In the genomic region with DNA sequence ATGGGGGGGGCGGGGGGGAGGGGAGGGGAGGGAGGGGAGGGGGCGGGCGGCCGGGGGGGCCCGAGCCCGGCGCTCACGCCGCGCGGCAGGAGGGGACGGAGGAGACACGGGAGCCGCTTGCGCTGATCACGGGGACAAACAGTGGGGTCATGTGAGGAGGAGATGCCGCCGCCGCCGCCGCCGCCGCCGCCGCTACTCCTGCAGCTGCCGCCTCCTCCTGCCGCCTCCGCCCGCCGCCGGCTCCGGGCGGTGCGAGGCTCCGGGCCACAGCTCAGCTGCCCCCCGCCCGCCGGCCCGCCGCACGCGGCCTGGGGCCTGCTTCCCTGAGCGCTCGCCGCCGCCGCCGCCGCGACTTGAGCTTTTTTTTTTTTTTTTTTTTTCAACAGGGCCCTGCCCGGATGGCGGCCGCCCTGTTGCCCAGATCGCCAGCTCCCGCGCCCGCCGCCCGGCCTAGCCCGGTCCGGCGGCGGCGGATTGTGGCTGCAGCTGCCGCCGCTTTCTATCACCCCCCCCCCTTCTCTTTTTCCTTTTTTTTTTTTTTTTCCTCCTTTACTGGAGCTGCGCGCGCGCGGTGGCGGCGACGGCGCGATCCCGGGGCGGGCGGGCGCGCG, we compare ENCODE assay signal across 8 mouse cellular contexts. TPM values are rescaled to one million over a fixed set of nuclear protein-coding genes. Genes with fewer than 3 reads are reported as not detected.
DNase-seq lines count a peak whose midpoint lies in the region; ATAC-seq and TF ChIP-seq lines count a peak whose summit lies in the region.

A gene (minus strand): TSS at position 48 of the 611 bp plus-strand sequence.

- peak within 1 kb of the TSS; percentile 81 for H3K4me2 ChIP-seq in intestine, embryonic 15.5 days (replicated peaks)
- peak within 1 kb of the TSS; percentile 91 for H3K4me2 ChIP-seq in limb, embryonic 11.5 days (ENCODE audit: low read depth, severe bottlenecking)
- H3K4me2 ChIP-seq in midbrain, embryonic 13.5 days (replicated peaks) = peak within 1 kb of the TSS; percentile 74

- H3K9ac ChIP-seq in intestine, embryonic 15.5 days = peak within 1 kb of the TSS; percentile 99
- peak within 1 kb of the TSS; percentile 96 for H3K9ac ChIP-seq in limb, embryonic 11.5 days (ENCODE audit: low read length)
- H3K9ac ChIP-seq in midbrain, embryonic 13.5 days (replicated peaks) = peak within 1 kb of the TSS; percentile 98

- no peaks in the 10 kb centered on the region for H3K9me3 ChIP-seq in intestine, embryonic 15.5 days
- no peaks in the 10 kb centered on the region; the same call in 1 of the 2 replicates for H3K9me3 ChIP-seq in limb, embryonic 11.5 days (ENCODE audit: control insufficient read depth, low read length)
- no peaks in the 10 kb centered on the region for H3K9me3 ChIP-seq in midbrain, embryonic 13.5 days

- no peaks in the 10 kb centered on the region for H3K27me3 ChIP-seq in intestine, embryonic 15.5 days (replicated peaks)
- no peaks in the 10 kb centered on the region for H3K27me3 ChIP-seq in limb, embryonic 11.5 days (ENCODE audit: control insufficient read depth, insufficient read depth, low read length)
- no peaks in the 10 kb centered on the region for H3K27me3 ChIP-seq in midbrain, embryonic 13.5 days
- no peaks in the 10 kb centered on the region for H3K27me3 ChIP-seq in spleen, adult 2 months (ENCODE audit: control insufficient read depth, insufficient read depth, low read length)

- no peak for TF ChIP-seq CTCF in spleen, adult 2 months (IDR thresholded peaks at IDR 0.05; ENCODE audit: extremely low read depth, insufficient read depth, insufficient read length, insufficient replicate concordance)

- peak; percentile 80 for DNase-seq in layer of hippocampus, adult 11-12 months (ENCODE audit: low spot score)
- DNase-seq in layer of hippocampus, adult 9-10 months (ENCODE audit: low spot score) = no peak
- peak; percentile 87 for DNase-seq in embryo, embryonic 11 days
- DNase-seq in gastrocnemius, postnatal 36 days = peak; percentile 68 to 74
- peak; percentile 82 for DNase-seq in limb, embryonic 11.5 days (ENCODE audit: low spot score)
- DNase-seq in spleen, adult 2 months (ENCODE audit: low read depth in 1 of 2, low spot score in 2 of 2) = peak; percentile 54 to 77

- TF ChIP-seq POLR2A in spleen, adult 2 months (IDR thresholded peaks at IDR 0.05; ENCODE audit: low read depth, low read length) = no peak

- H3K27ac ChIP-seq in intestine, embryonic 15.5 days = peak within 1 kb of the TSS; percentile 99
- H3K27ac ChIP-seq in limb, embryonic 11.5 days (replicated peaks; ENCODE audit: low read depth, low read length) = peak within 1 kb of the TSS; percentile 97
- peak within 1 kb of the TSS; percentile 99 for H3K27ac ChIP-seq in midbrain, embryonic 13.5 days
- peak within 1 kb of the TSS; percentile 100 for H3K27ac ChIP-seq in spleen, adult 2 months (ENCODE audit: insufficient read depth, low read length)

- intact Hi-C loops in gastrocnemius, postnatal 36 days (cut with DNase I) = no loop called here

- peak within 1 kb of the TSS; percentile 92 for H3K4me3 ChIP-seq in intestine, embryonic 15.5 days (replicated peaks)
- peak within 1 kb of the TSS; percentile 83 for H3K4me3 ChIP-seq in limb, embryonic 11.5 days (ENCODE audit: low read depth, low read length)
- H3K4me3 ChIP-seq in midbrain, embryonic 13.5 days (replicated peaks) = peak within 1 kb of the TSS; percentile 95
- H3K4me3 ChIP-seq in spleen, adult 2 months (ENCODE audit: extremely low read depth, insufficient read depth, insufficient read length) = peak within 1 kb of the TSS; percentile 98

- ATAC-seq in intestine, embryonic 15.5 days = peak; percentile 64
- ATAC-seq in limb, embryonic 11.5 days (ENCODE audit: insufficient number of reproducible peaks, low FRiP score, low TSS enrichment, low read depth) = peak; percentile 21; the same call in 1 of the 2 replicates
- peak; percentile 49 for ATAC-seq in midbrain, embryonic 13.5 days

- peaks cover 23% of the 10 kb centered on the region for H3K36me3 ChIP-seq in intestine, embryonic 15.5 days
- peaks cover 18% of the 10 kb centered on the region for H3K36me3 ChIP-seq in limb, embryonic 11.5 days (ENCODE audit: control insufficient read depth, insufficient read depth, low read length)
- peaks cover 33% of the 10 kb centered on the region for H3K36me3 ChIP-seq in midbrain, embryonic 13.5 days
- H3K36me3 ChIP-seq in spleen, adult 2 months (ENCODE audit: control insufficient read depth, insufficient read depth, low read length) = peaks cover 18% of the 10 kb centered on the region

- WGBS in intestine, embryonic 15.5 days = under 1% methylated on average over 42 of the region's 82 CpGs
- 0% methylated on average over 31 of the region's 82 CpGs for WGBS in limb, embryonic 11.5 days
- under 1% methylated on average over 58 of the region's 82 CpGs for WGBS in midbrain, embryonic 13.5 days
- WGBS in spleen, adult 2 months = under 1% methylated on average over 52 of the region's 82 CpGs

- H3K4me1 ChIP-seq in intestine, embryonic 15.5 days (replicated peaks) = peaks cover 17% of the 10 kb centered on the region
- H3K4me1 ChIP-seq in limb, embryonic 11.5 days (ENCODE audit: control insufficient read depth, insufficient read depth, low read length) = peaks cover 3% of the 10 kb centered on the region; the same call in 1 of the 2 replicates
- H3K4me1 ChIP-seq in midbrain, embryonic 13.5 days (replicated peaks) = peaks cover 32% of the 10 kb centered on the region
- H3K4me1 ChIP-seq in spleen, adult 2 months (ENCODE audit: control insufficient read depth, insufficient read depth, insufficient read length) = peaks cover 9% of the 10 kb centered on the region

RNA-seq across cellular contexts. Expression of the gene that starts here (rescaled TPM):
- total RNA-seq in gastrocnemius, postnatal 36 days (2021) = 10 to 100 TPM; 74.5 to 80.7 TPM
- 17.5 and 18.1 TPM in 2 replicates for polyA plus RNA-seq in intestine, embryonic 15.5 days (2015; fragmentation: Nextera tagmentation; extraction: Ambion mirVana)
- 25.5 and 29.7 TPM in 2 replicates for polyA plus RNA-seq in limb, embryonic 11.5 days (2014; fragmentation: Nextera tagmentation; extraction: Ambion mirVana)
- 24.2 and 27.6 TPM in 2 replicates for polyA plus RNA-seq in midbrain, embryonic 13.5 days (2015; fragmentation: Nextera tagmentation; extraction: Ambion mirVana)
- polyA plus RNA-seq in spleen, adult 2 months (2012; rRNA removed) = 151 and 196 TPM in 2 replicates
